Mouse (Mus musculus) kidney, adult 8-10 months (tissue): ENCODE measurements at regions not wholly inside any gene's neighbourhood (a gene's known extent, or its start where the extent isn't known, plus 50 kb on each side); places are given as distances from the start of the nearest gene placed in this dataset.

Source experiments
- DNase-seq, 2 experiments: peaks; one replicate each; pipeline ENCODE4 v3.0.0; 2022

DNA sequence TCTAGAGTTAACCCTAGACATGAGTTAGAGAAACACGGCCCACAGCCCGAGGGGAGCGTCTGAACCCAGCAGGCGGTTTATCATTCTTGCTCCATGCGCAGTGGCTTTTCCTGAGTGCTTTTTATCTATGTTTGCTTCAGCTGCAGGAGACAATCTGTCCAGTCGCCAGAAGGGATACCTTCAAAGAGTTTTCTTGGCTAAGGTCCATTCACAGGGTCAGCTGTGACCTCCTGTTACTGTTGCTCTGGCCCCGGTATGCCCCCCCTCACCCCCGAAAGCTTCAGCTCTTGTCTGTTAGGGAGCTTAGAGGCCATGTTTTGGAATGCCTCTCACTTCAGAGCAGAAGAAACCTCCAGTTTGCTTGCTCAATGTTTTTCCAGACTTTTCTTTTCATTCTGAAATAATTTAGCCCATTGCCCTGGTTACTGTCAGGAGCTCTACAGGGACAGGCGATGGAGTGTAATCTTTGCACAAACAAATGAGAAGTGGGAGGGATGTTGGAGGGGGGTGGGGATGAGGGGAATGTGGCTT is 51.2 kb upstream of the Slc1a3 start:
- DNase-seq: no peak

DNA sequence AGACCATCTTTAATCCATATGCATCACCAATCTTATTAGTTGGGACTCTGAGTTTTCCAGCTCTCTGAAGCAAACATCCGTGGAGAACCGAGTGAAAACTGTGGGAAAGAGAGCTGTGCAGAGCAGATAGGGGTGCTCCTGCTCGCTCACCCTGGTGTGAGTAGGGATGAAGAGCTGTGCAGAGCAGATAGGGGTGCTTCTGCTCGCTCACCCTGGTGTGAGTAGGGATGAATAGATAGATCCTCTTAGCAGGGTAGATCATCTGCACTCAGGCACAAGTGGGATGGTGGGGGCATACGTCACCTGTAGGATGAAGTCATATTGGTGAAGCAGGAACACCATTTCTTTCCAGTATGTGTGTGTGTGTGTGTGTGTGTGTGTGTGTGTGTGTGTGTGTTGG is 50.6 kb upstream of the Slc1a3 start:
- no peak for DNase-seq
